Mouse (Mus musculus): ENCODE measurements around the gene Cd81.

Cd81 gene

GRCm38 (mm10) chr7:143070506-143071070 is 18.0 kb downstream of the Cd81 start:
- DNase-seq (ENCODE audit: low read depth, low spot score): no peak

- DNase-seq (ENCODE audit: low read depth, low spot score): no peak
Measured at GRCm38 (mm10) chr7:143072605-143073004, 20.1 kb downstream of the Cd81 start.

DNA sequence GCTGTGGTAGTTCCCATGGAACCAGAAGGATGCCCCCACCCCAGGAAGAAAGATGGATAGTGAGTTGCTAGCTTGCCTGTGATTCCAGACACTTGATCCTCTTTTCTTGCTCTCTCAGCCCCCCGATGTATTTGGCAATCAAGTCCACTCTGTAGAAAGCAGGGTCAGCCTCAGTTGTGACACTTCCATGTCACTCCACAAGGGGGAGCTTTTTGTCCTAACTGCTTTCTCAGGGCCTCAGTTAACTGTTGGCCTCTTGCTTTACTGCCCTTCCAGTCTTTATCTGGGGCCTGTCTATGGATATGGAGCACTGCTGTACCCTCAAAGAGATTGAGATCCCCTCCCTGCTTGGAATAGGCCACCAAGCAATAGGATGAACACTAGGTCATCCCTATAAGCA is 20.5 kb downstream of the Cd81 start:
- peak; percentile 46 for DNase-seq (ENCODE audit: low read depth, low spot score)

- no peak for DNase-seq (ENCODE audit: low read depth, low spot score)
Measured at GRCm38 (mm10) chr7:143075394-143075793, 22.9 kb downstream of the Cd81 start.

DNA sequence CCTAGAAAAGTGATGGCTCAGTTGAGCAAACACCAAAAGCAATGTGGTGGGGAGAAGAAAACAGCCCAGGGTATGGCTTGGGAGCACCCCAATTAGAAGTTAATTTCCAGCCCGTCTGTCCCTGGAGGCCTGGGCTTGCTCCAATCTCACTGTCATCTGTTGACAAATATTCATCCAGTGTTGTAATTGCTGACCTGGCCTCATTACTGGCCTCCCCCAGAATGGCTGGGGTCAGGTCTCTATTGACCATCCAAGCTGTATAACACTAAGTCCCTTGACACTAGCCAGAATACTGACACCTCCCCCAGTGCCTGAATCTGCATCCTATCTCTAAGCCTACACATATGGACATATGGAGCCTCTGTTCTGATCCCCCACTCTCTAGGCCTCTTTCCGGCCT is 24.8 kb downstream of the Cd81 start:
- no peak for DNase-seq (ENCODE audit: low read depth, low spot score)

- DNase-seq (ENCODE audit: low read depth, low spot score): no peak
Measured at GRCm38 (mm10) chr7:143082024-143082423, 29.5 kb downstream of the Cd81 start.

GRCm38 (mm10) chr7:143083708-143084107 is 31.2 kb downstream of the Cd81 start:
- no peak for DNase-seq (ENCODE audit: low read depth, low spot score)

- DNase-seq (ENCODE audit: low read depth, low spot score): peak; percentile 54
Measured at GRCm38 (mm10) chr7:143086366-143086765, 33.8 kb downstream of the Cd81 start.

GRCm38 (mm10) chr7:143087070-143087579 is 34.6 kb downstream of the Cd81 start:
- no peak for DNase-seq (ENCODE audit: low read depth, low spot score)

- no peak for DNase-seq (ENCODE audit: low read depth, low spot score)
Measured at GRCm38 (mm10) chr7:143093847-143094246, 41.3 kb downstream of the Cd81 start.

GRCm38 (mm10) chr7:143094592-143095553 is 42.3 kb downstream of the Cd81 start, which contains the start of gene Trpm5:
Trpm5 (minus strand) TSS chr7:143094642.
- peak; percentile 41 for DNase-seq (ENCODE audit: low read depth, low spot score)

GRCm38 (mm10) chr7:143095554-143095907 is 43.0 kb downstream of the Cd81 start:
- DNase-seq (ENCODE audit: low read depth, low spot score): no peak

GRCm38 (mm10) chr7:143100759-143101158 is 48.2 kb downstream of the Cd81 start:
- no peak for DNase-seq (ENCODE audit: low read depth, low spot score)

DNA sequence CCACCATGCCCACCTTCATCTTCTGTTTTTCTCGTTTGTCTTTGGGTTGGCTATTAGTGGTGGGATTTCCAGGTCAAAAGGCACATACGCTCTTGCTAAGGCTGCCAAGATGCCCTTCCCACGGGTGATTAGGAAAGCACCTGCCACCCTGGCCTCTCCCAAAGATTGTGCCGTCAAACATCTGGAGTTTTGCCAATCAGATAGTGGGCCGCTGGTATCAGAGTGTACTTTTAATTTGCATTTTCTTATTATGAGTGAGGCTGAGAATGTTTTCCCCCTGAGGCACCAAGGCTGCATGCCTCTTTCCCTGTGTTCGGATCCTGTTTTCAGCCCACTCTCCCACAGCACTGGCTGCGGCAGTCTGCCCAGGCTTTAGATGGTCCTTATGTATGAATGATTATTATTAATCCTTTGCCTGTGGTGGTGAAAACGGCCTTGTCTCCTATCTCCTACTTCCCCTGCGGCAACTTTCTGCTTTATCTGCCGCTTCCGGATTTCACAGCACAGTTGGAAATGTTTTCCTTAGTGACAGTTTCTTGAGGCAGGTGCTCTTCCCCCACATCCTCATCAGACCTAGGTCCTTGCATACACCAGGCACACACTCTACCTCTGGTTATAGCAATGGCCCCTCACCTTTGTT is 52.8 kb downstream of the Cd81 start:
- no peak for DNase-seq (ENCODE audit: low read depth, low spot score)

GRCm38 (mm10) chr7:143106062-143106461 is 53.5 kb downstream of the Cd81 start, which contains the start of gene Kcnq1:
Kcnq1 (plus strand) TSS chr7:143106362.
- DNase-seq (ENCODE audit: low read depth, low spot score): no peak

DNA sequence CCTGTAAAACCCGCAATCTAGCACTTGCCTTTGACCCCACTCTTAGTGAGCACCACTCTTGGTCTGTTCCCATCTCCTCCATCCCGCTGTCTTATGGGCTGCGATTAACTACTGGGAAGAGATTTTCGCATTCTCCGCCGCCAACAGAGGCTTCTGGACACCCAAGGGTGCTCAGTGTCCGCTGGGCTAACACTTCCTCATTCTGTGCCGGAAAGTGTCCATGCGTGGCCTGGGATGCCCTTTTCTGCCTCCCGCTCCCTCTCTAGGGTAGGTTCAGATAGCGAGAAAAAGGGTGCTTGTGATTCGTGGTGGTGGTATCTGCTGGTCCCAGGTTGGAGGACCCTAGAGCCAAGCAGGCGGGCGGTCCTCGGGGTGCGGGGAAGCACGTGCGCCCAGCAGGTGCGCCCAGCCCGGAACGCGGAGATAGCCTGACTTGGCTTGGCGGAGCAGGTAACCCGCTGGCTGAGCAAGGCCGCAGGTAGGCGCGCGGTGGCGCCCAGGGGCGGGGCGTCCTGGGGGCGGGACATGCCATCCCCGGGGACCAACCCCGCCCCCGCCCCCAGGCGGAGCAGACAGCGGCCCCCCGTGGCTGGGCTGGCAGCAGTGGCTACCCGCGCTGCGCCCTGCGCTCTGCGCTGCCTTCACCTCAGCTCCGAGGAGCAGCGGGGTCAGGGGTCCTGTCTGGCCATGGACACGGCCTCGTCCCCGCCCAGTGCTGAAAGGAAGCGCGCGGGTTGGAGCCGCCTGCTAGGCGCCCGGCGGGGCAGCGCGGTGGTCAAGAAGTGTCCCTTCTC is 54.3 kb downstream of the Cd81 start:
- DNase-seq (ENCODE audit: low read depth, low spot score): peak; percentile 31

GRCm38 (mm10) chr7:143108200-143108599 is 55.7 kb downstream of the Cd81 start:
- no peak for DNase-seq (ENCODE audit: low read depth, low spot score)

- no peak for DNase-seq (ENCODE audit: low read depth, low spot score)
Measured at GRCm38 (mm10) chr7:143108996-143109660, 56.6 kb downstream of the Cd81 start.

GRCm38 (mm10) chr7:143109696-143110095 is 57.2 kb downstream of the Cd81 start:
- DNase-seq (ENCODE audit: low read depth, low spot score): no peak

DNA sequence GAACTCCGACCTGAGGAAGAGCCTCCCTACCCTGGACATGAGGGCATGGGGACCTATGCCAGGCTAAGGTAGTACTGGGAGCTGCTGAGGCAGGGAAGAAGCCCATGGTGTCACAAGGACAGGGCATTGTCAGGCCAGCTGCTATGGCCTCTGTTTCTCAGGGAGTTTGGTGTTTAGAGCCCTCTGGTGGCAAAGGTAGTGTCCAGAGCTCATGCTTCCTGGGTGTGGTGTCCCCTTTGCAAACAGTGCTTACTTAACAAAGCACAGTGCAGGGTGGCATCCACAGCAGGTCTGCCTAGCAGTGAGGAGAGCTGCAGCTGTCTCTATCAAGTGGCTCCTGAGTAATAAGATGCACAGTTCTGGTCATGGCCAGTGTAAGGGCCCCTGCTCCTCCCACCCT is 58.3 kb downstream of the Cd81 start:
- DNase-seq (ENCODE audit: low read depth, low spot score): no peak

- DNase-seq (ENCODE audit: low read depth, low spot score): no peak
Measured at GRCm38 (mm10) chr7:143111719-143112118, 59.2 kb downstream of the Cd81 start.
